Mouse (Mus musculus) limb, embryonic 14.5 days (tissue): ENCODE data around the gene Col6a1. TPM values are rescaled to one million over a fixed set of nuclear protein-coding genes. Genes with fewer than 3 reads are reported as not detected.

Experiments
- ATAC-seq: fragments of 200-750 bp; cut with Nextera tagmentation; 2 replicates; pipeline ENCODE4 v1.8.0; 2017; ENCODE audit warnings: low read depth, moderate number of reproducible peaks, moderate TSS enrichment; ENCODE audit not compliant: low FRiP score
- DNase-seq: peaks from one replicate; pipeline ENCODE4 v3.0.0-alpha.2; 2015; ENCODE audit warnings: low spot score
- H3K27ac ChIP-seq: fragments of 300-500 bp; sonication (generic); replicated peaks from 2 replicates; pipeline ENCODE4 v1.5.1; 2014; ENCODE audit warnings: low read depth, mild to moderate bottlenecking, low read length, moderate library complexity, mixed read lengths
- H3K27me3 ChIP-seq: fragments of 300-500 bp; sonication (generic); 2 replicates; pipeline ENCODE4 v1.6.1; 2014; ENCODE audit warnings: low read length, mixed read lengths; ENCODE audit not compliant: control insufficient read depth, insufficient read depth
- H3K36me3 ChIP-seq: fragments of 300-500 bp; sonication (generic); 2 replicates; pipeline ENCODE4 v1.6.1; 2014; ENCODE audit warnings: mild to moderate bottlenecking, low read length, moderate library complexity, mixed read lengths; ENCODE audit not compliant: control insufficient read depth, insufficient read depth
- H3K4me1 ChIP-seq: fragments of 300-500 bp; sonication (generic); 2 replicates; pipeline ENCODE4 v1.6.1; 2014; ENCODE audit warnings: antibody characterized with exemption, low read length, mixed read lengths; ENCODE audit not compliant: control insufficient read depth, insufficient read depth
- H3K4me2 ChIP-seq: fragments of 300-500 bp; sonication (generic); replicated peaks from 2 replicates; pipeline ENCODE4 v1.6.1; 2014; ENCODE audit warnings: low read depth, mild to moderate bottlenecking, low read length, moderate library complexity; ENCODE audit not compliant: severe bottlenecking
- H3K4me3 ChIP-seq: fragments of 300-500 bp; sonication (generic); replicated peaks from 2 replicates; pipeline ENCODE4 v1.5.1; 2014; ENCODE audit warnings: low read length
- H3K9ac ChIP-seq: fragments of 300-500 bp; sonication (generic); 2 replicates; pipeline ENCODE4 v1.6.1; 2014; ENCODE audit warnings: mild to moderate bottlenecking, low read depth, low read length, moderate library complexity; ENCODE audit not compliant: severe bottlenecking
- H3K9me3 ChIP-seq: fragments of 300-500 bp; sonication (generic); 2 replicates; pipeline ENCODE4 v1.6.1; 2016; ENCODE audit warnings: low read length; ENCODE audit not compliant: control insufficient read depth
- POLR2A ChIP-seq: fragments of 200-500 bp; IDR thresholded peaks from 2 replicates; pipeline ENCODE4 v1.8.0; 2012; ENCODE audit warnings: inconsistent platforms, mild to moderate bottlenecking, moderate library complexity, borderline replicate concordance; ENCODE audit not compliant: insufficient read depth, insufficient read length; ENCODE audit errors: extremely low read depth
- WGBS: fragments of 180-500 bp; shearing (Covaris S2); extraction: QIAGEN DNeasy Blood & Tissue Kit; methylation state at CpG from one replicate; pipeline ENCODE4 v1.1.7; 2014; 5-methylcytosine and 5-hydroxymethylcytosine counted together
- polyA plus RNA-seq, 2 experiments: library from polyadenylated mRNA; depleted of rRNA in 1 of 2; stranded (reverse) in 1 of 2; unstranded in 1 of 2; fragments of >200 nt; fragmentation: Nextera tagmentation in 1 of 2; extraction: Ambion mirVana in 1 of 2; gene quantifications; 2 replicates each; pipeline versions ENCODE4 v1.2.1 to v1.2.3; 2012 to 2014

Gene Col6a1
- polyA plus RNA-seq, 2 experiments, result 330 to 444 TPM

DNA sequence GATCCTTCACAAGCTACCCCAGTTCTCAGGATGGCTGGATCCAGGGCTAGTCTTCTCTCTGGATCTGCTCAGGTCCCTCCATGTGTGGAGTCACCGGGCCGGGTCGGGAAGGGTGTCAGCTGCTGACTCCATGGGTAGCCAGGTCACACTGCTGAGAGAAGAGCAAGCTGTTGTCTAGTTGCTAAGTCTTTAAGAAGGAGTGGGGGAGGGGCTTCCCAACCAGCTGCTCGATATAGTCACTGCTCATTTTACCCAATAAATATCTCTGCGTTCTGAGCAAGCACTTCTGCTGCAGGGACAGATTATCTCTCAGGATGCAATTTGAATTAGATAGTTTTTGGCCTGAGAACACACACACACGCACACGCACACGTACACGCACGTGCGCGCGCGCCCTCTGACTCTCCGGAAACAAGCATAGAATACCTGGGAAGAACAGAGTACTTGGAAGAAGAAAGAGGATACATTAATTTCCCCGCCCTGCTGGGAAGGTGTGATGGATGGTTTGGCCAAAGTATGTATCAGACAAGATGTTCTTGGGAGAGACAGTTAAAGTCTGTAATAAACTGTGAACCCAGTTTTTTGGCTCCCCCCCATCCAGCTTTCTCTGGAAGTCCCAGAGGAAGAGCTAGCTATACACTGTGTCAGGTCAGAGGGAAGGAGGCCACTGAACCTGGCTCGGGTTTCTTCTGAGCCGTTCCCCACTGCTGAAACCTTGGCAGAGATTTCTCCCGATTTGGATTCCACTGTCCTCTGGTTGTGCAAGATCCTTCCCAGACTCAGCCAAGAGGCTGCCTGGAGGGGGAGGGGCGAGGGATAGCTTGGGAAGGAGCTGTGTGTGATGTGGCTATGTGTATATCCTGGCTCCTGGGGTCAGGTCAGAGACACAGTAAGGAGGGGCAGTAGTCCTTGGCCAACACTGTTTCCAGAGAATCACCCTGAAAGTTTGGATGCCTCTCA, 61.5 kb downstream of the Col6a1 start:
- H3K4me2 ChIP-seq, result no peak overlapping the region
- peak; percentile 77 for DNase-seq
- H3K9me3 ChIP-seq, result peaks cover 9% of the 10 kb centered on the region; the same call in 1 of the 2 replicates
- H3K36me3 ChIP-seq, result no peaks in the 10 kb centered on the region
- peak; percentile 69 for ATAC-seq
- H3K27ac ChIP-seq, result no peak overlapping the region; the same call in 1 of the 2 replicates
- no peaks in the 10 kb centered on the region for H3K27me3 ChIP-seq
- H3K4me1 ChIP-seq, result no peaks in the 10 kb centered on the region; the same call in 1 of the 2 replicates
- H3K4me3 ChIP-seq, result no peak overlapping the region
- no peak for TF ChIP-seq POLR2A
- H3K9ac ChIP-seq, result no peak overlapping the region
- 73% methylated on average over 20 of the region's 20 CpGs for WGBS

Other genes with a start within 250 kb of the Col6a1 start
- gene Lss, start 194.6 kb downstream of the Col6a1 start, polyA plus RNA-seq (2012; rRNA removed), result 30.2 and 34.9 TPM in 2 replicates
- 23.7 and 25.4 TPM in 2 replicates for gene Lss, start 194.6 kb downstream of the Col6a1 start, polyA plus RNA-seq (2014; fragmentation: Nextera tagmentation; extraction: Ambion mirVana)
- 0.05 and 0.13 TPM in 2 replicates for gene Spatc1l, start 163.9 kb downstream of the Col6a1 start, polyA plus RNA-seq (2012; rRNA removed)
- not detected in 2 replicates for gene Spatc1l, start 163.9 kb downstream of the Col6a1 start, polyA plus RNA-seq (2014; fragmentation: Nextera tagmentation; extraction: Ambion mirVana)
- gene Ftcd, start 150.5 kb downstream of the Col6a1 start, polyA plus RNA-seq (2012; rRNA removed), result 0.08 TPM in 2 replicates
- gene Ftcd, start 150.5 kb downstream of the Col6a1 start, polyA plus RNA-seq (2014; fragmentation: Nextera tagmentation; extraction: Ambion mirVana), result 0.06 and 0.50 TPM in 2 replicates
- gene Col6a2, start 102.5 kb downstream of the Col6a1 start, polyA plus RNA-seq (2012; rRNA removed), result 365 and 415 TPM in 2 replicates
- 178 and 197 TPM in 2 replicates for gene Col6a2, start 102.5 kb downstream of the Col6a1 start, polyA plus RNA-seq (2014; fragmentation: Nextera tagmentation; extraction: Ambion mirVana)
- 16.4 and 20.1 TPM in 2 replicates for gene Pcbp3, start 235.7 kb upstream of the Col6a1 start, polyA plus RNA-seq (2012; rRNA removed)
- 10.6 and 11.5 TPM in 2 replicates for gene Pcbp3, start 235.7 kb upstream of the Col6a1 start, polyA plus RNA-seq (2014; fragmentation: Nextera tagmentation; extraction: Ambion mirVana)